Mouse (Mus musculus) liver, embryonic 12.5 days (tissue): Measurements from ENCODE around the gene Ppp1r14a. TPM values are rescaled to one million over a fixed set of nuclear protein-coding genes. Genes with fewer than 3 reads are reported as not detected.

Experiments
- ATAC-seq: fragments of 200-750 bp; cut with Nextera tagmentation; 2 replicates; pipeline ENCODE4 v1.8.0; 2017; ENCODE audit warnings: moderate number of reproducible peaks, mild to moderate bottlenecking, moderate library complexity
- H3K27ac ChIP-seq: fragments of 300-500 bp; sonication (generic); 2 replicates; pipeline ENCODE4 v1.5.1; 2016; ENCODE audit warnings: mild to moderate bottlenecking
- H3K27me3 ChIP-seq: fragments of 300-500 bp; sonication (generic); replicated peaks from 2 replicates; pipeline ENCODE4 v1.6.1; 2016; ENCODE audit warnings: mild to moderate bottlenecking, moderate library complexity
- H3K36me3 ChIP-seq: fragments of 300-500 bp; sonication (generic); 2 replicates; pipeline ENCODE4 v1.6.1; 2016; ENCODE audit warnings: mild to moderate bottlenecking, moderate library complexity
- H3K4me1 ChIP-seq: fragments of 300-500 bp; sonication (generic); 2 replicates; pipeline ENCODE4 v1.6.1; 2016
- H3K4me2 ChIP-seq: fragments of 300-500 bp; sonication (generic); 2 replicates; pipeline ENCODE4 v1.6.1; 2016; ENCODE audit warnings: mild to moderate bottlenecking, moderate library complexity
- H3K4me3 ChIP-seq: fragments of 300-500 bp; sonication (generic); 2 replicates; pipeline ENCODE4 v1.5.1; 2016; ENCODE audit warnings: mild to moderate bottlenecking, moderate library complexity
- H3K9ac ChIP-seq: fragments of 300-500 bp; sonication (generic); 2 replicates; pipeline ENCODE4 v1.6.1; 2016; ENCODE audit warnings: mild to moderate bottlenecking, moderate library complexity
- H3K9me3 ChIP-seq: fragments of 300-500 bp; sonication (generic); replicated peaks from 2 replicates; pipeline ENCODE4 v1.6.1; 2016; ENCODE audit warnings: mild to moderate bottlenecking, moderate library complexity
- WGBS: fragments of 180-500 bp; shearing (Covaris S2); methylation state at CpG from one replicate; pipeline ENCODE4 v1.1.7; 2016; ENCODE audit not compliant: insufficient replicate concordance; 5-methylcytosine and 5-hydroxymethylcytosine counted together
- polyA plus RNA-seq: library from polyadenylated mRNA; unstranded; fragments of >200 nt; fragmentation: Nextera tagmentation; extraction: Ambion mirVana; gene quantifications from 2 replicates; pipeline ENCODE4 v1.2.1, GENCODE M21; 2016

Ppp1r14a gene
- polyA plus RNA-seq, 1 experiment from 2014 or later, result 5.1 TPM

GRCm38 (mm10) chr7:29281201-29282073 is 7.7 kb upstream of the Ppp1r14a start, which contains the start of gene Spint2:
Spint2 (minus strand) TSS chr7:29281912.
- Histone ChIP-seq H3K9me3 (no peaks in the 10 kb centered on the region), H3K27ac (no peak within 1 kb of the TSS), H3K9ac (peak within 1 kb of the TSS; percentile 65), H3K27me3 (peaks cover 52% of the 10 kb centered on the region), H3K4me2 (peak within 1 kb of the TSS; percentile 96), H3K4me3 (peak within 1 kb of the TSS; percentile 63), H3K36me3 (no peaks in the 10 kb centered on the region), H3K4me1 (peaks cover 24% of the 10 kb centered on the region)
- peak; percentile 61 for ATAC-seq
- 1% methylated on average over 80 of the region's 80 CpGs for WGBS

GRCm38 (mm10) chr7:29282074-29282554 is 7.0 kb upstream of the Ppp1r14a start:
- 14% methylated on average over 21 of the region's 21 CpGs for WGBS
- Histone ChIP-seq H3K4me2 (peak overlapping the region; percentile 96), H3K27ac (no peak overlapping the region), H3K9ac (peak overlapping the region; percentile 65), H3K9me3 (no peaks in the 10 kb centered on the region), H3K36me3 (no peaks in the 10 kb centered on the region), H3K27me3 (peaks cover 56% of the 10 kb centered on the region), H3K4me3 (peak overlapping the region; percentile 63), H3K4me1 (peaks cover 24% of the 10 kb centered on the region)
- ATAC-seq, result peak; percentile 6; the same call in 1 of the 2 replicates

GRCm38 (mm10) chr7:29283876-29284275 is 5.2 kb upstream of the Ppp1r14a start:
- WGBS, result 67% methylated on average over 4 of the region's 4 CpGs

GRCm38 (mm10) chr7:29284523-29284922 is 4.6 kb upstream of the Ppp1r14a start:
- WGBS, result 62% methylated on average over 6 of the region's 6 CpGs
- ATAC-seq, result no peak
- no peak overlapping the region for H3K4me3 ChIP-seq

More at GRCm38 (mm10) chr7:29283876-29284275, 5.2 kb upstream of the Ppp1r14a start:
- no peak overlapping the region for H3K9ac ChIP-seq
- no peaks in the 10 kb centered on the region for H3K36me3 ChIP-seq
- no peak overlapping the region for H3K4me3 ChIP-seq
- no peaks in the 10 kb centered on the region for H3K9me3 ChIP-seq
- peaks cover 28% of the 10 kb centered on the region for H3K4me1 ChIP-seq
- peaks cover 72% of the 10 kb centered on the region for H3K27me3 ChIP-seq
- H3K27ac ChIP-seq, result no peak overlapping the region
- no peak for ATAC-seq
- H3K4me2 ChIP-seq, result no peak overlapping the region

GRCm38 (mm10) chr7:29287481-29287880 is 1.6 kb upstream of the Ppp1r14a start:
- H3K36me3 ChIP-seq, result no peaks in the 10 kb centered on the region
- 74% methylated on average over 7 of the region's 7 CpGs for WGBS

More at GRCm38 (mm10) chr7:29284523-29284922, 4.6 kb upstream of the Ppp1r14a start:
- Histone ChIP-seq H3K27ac (no peak overlapping the region), H3K4me1 (peaks cover 35% of the 10 kb centered on the region), H3K27me3 (peaks cover 77% of the 10 kb centered on the region), H3K4me2 (no peak overlapping the region), H3K36me3 (no peaks in the 10 kb centered on the region), H3K9me3 (no peaks in the 10 kb centered on the region), H3K9ac (no peak overlapping the region)

GRCm38 (mm10) chr7:29288079-29288478 is 1.0 kb upstream of the Ppp1r14a start:
- H3K27me3 ChIP-seq, result peaks cover 63% of the 10 kb centered on the region
- no peaks in the 10 kb centered on the region for H3K36me3 ChIP-seq
- H3K4me2 ChIP-seq, result no peak overlapping the region
- no peak overlapping the region for H3K9ac ChIP-seq
- peaks cover 45% of the 10 kb centered on the region for H3K4me1 ChIP-seq
- no peaks in the 10 kb centered on the region for H3K9me3 ChIP-seq
- 82% methylated on average over 2 of the region's 2 CpGs for WGBS
- H3K4me3 ChIP-seq, result no peak overlapping the region
- ATAC-seq, result no peak
- no peak overlapping the region for H3K27ac ChIP-seq

More at GRCm38 (mm10) chr7:29287481-29287880, 1.6 kb upstream of the Ppp1r14a start:
- ATAC-seq, result no peak
- H3K4me1 ChIP-seq, result peaks cover 39% of the 10 kb centered on the region
- H3K27ac ChIP-seq, result no peak overlapping the region
- no peak overlapping the region for H3K9ac ChIP-seq
- no peaks in the 10 kb centered on the region for H3K9me3 ChIP-seq
- H3K4me3 ChIP-seq, result no peak overlapping the region
- peaks cover 68% of the 10 kb centered on the region for H3K27me3 ChIP-seq
- H3K4me2 ChIP-seq, result no peak overlapping the region

- H3K9ac ChIP-seq, result no peak overlapping the region
- no peaks in the 10 kb centered on the region for H3K9me3 ChIP-seq
- H3K4me2 ChIP-seq, result peak overlapping the region; percentile 85
- peaks cover 58% of the 10 kb centered on the region for H3K27me3 ChIP-seq
- H3K36me3 ChIP-seq, result no peaks in the 10 kb centered on the region
- peaks cover 44% of the 10 kb centered on the region for H3K4me1 ChIP-seq
- no peak overlapping the region for H3K27ac ChIP-seq
- 81% methylated on average over 6 of the region's 6 CpGs for WGBS
- H3K4me3 ChIP-seq, result peak overlapping the region; percentile 59
- ATAC-seq, result no peak
Measured at GRCm38 (mm10) chr7:29289856-29290255, 748 bp downstream of the Ppp1r14a start.

GRCm38 (mm10) chr7:29290691-29291485 is 1.8 kb downstream of the Ppp1r14a start:
- ATAC-seq, result no peak
- Histone ChIP-seq H3K4me3 (no peak overlapping the region), H3K4me1 (peaks cover 43% of the 10 kb centered on the region), H3K27ac (no peak overlapping the region), H3K9me3 (no peaks in the 10 kb centered on the region), H3K9ac (no peak overlapping the region), H3K36me3 (no peaks in the 10 kb centered on the region), H3K4me2 (no peak overlapping the region), H3K27me3 (peaks cover 63% of the 10 kb centered on the region)
- 59% methylated on average over 11 of the region's 11 CpGs for WGBS

GRCm38 (mm10) chr7:29291616-29292457 is 2.7 kb downstream of the Ppp1r14a start:
- Histone ChIP-seq H3K27ac (no peak overlapping the region), H3K4me3 (no peak overlapping the region), H3K9me3 (no peaks in the 10 kb centered on the region), H3K4me2 (no peak overlapping the region), H3K4me1 (peaks cover 43% of the 10 kb centered on the region), H3K27me3 (peaks cover 58% of the 10 kb centered on the region), H3K36me3 (no peaks in the 10 kb centered on the region), H3K9ac (no peak overlapping the region)
- no peak for ATAC-seq
- WGBS, result 37% methylated on average over 7 of the region's 7 CpGs

- H3K4me2 ChIP-seq, result no peak overlapping the region
- no peak for ATAC-seq
- H3K4me1 ChIP-seq, result peaks cover 43% of the 10 kb centered on the region
- H3K27me3 ChIP-seq, result peaks cover 52% of the 10 kb centered on the region
- H3K4me3 ChIP-seq, result no peak overlapping the region
- H3K9ac ChIP-seq, result no peak overlapping the region
- no peaks in the 10 kb centered on the region for H3K36me3 ChIP-seq
- 26% methylated on average over 8 of the region's 8 CpGs for WGBS
- no peaks in the 10 kb centered on the region for H3K9me3 ChIP-seq
- H3K27ac ChIP-seq, result no peak overlapping the region
Measured at GRCm38 (mm10) chr7:29292458-29293098, 3.5 kb downstream of the Ppp1r14a start.
